Mouse (Mus musculus) intestine, postnatal 0 days (tissue): ENCODE data around the gene Crebl2. TPM values are rescaled to one million over a fixed set of nuclear protein-coding genes. Genes with fewer than 3 reads are reported as not detected.

Experiments
- ATAC-seq: fragments of 200-750 bp; cut with Nextera tagmentation; 2 replicates; pipeline ENCODE4 v1.8.0; 2017; ENCODE audit warnings: mild to moderate bottlenecking, moderate TSS enrichment, moderate library complexity
- H3K27ac ChIP-seq: fragments of 300-500 bp; sonication (generic); 2 replicates; pipeline ENCODE4 v1.5.1; 2014; ENCODE audit warnings: mild to moderate bottlenecking, low read depth, low read length, moderate library complexity
- H3K27me3 ChIP-seq: fragments of 300-500 bp; sonication (generic); replicated peaks from 2 replicates; pipeline ENCODE4 v1.6.1; 2014; ENCODE audit warnings: low read length, mixed read lengths; ENCODE audit not compliant: control insufficient read depth, insufficient read depth
- H3K36me3 ChIP-seq: fragments of 300-500 bp; sonication (generic); 2 replicates; pipeline ENCODE4 v1.6.1; 2014; ENCODE audit warnings: mild to moderate bottlenecking, moderate library complexity; ENCODE audit not compliant: control insufficient read depth, insufficient read depth
- H3K4me1 ChIP-seq: fragments of 300-500 bp; sonication (generic); replicated peaks from 2 replicates; pipeline ENCODE4 v1.6.1; 2014; ENCODE audit warnings: antibody characterized with exemption, low read length, mixed read lengths; ENCODE audit not compliant: control insufficient read depth, insufficient read depth
- H3K4me2 ChIP-seq: fragments of 300-500 bp; sonication (generic); replicated peaks from 2 replicates; pipeline ENCODE4 v1.6.1; 2014; ENCODE audit warnings: low read depth, mild to moderate bottlenecking, moderate library complexity
- H3K4me3 ChIP-seq: fragments of 300-500 bp; sonication (generic); 2 replicates; pipeline ENCODE4 v1.5.1; 2014; ENCODE audit warnings: low read depth, low read length
- H3K9ac ChIP-seq: fragments of 300-500 bp; sonication (generic); 2 replicates; pipeline ENCODE4 v1.6.1; 2014; ENCODE audit warnings: mild to moderate bottlenecking, low read depth, low read length
- H3K9me3 ChIP-seq: fragments of 300-500 bp; sonication (generic); 2 replicates; pipeline ENCODE4 v1.6.1; 2016; ENCODE audit warnings: mixed run types; ENCODE audit not compliant: control insufficient read depth
- CTCF ChIP-seq: sonication (generic); IDR thresholded peaks from 2 replicates; pipeline ENCODE4 v1.5.1; 2016; ENCODE audit warnings: low read depth, mild to moderate bottlenecking, control low read depth, antibody characterized with exemption, moderate library complexity
- WGBS: fragments of 180-500 bp; shearing (Covaris S2); extraction: QIAGEN DNeasy Blood & Tissue Kit; methylation state at CpG from one replicate; pipeline ENCODE4 v1.1.7; 2014; 5-methylcytosine and 5-hydroxymethylcytosine counted together
- polyA plus RNA-seq: library from polyadenylated mRNA; unstranded; fragments of >200 nt; fragmentation: Nextera tagmentation; extraction: Ambion mirVana; gene quantifications from 2 replicates; pipeline ENCODE4 v1.2.1, GENCODE M21; 2015

Gene Crebl2
- polyA plus RNA-seq, 1 experiment from 2014 or later, result 4.9 TPM

DNA sequence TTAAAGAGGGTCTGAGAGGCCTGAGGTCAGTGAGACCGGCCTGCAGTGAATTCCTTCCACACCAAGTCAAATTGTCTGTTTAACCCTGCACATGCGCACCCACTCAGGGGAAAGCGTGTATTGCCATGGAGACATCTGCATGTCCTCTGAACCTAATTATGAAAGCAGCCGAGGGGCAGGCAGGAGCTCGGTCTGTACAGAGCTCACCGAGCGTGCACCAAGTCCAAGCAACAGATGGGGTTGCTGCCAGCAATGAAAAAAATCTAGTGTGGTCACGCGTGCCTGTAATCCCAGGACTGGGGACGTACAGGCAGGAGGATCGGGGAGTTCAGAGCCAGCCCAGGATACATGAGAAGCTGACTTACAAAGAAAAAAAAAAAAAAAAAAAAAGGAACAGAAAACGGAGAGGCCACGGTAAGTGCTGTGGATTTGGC lies 32.7 kb downstream of the Crebl2 start:
- no peak overlapping the region for H3K27ac ChIP-seq
- WGBS, result 36% methylated on average over 13 of the region's 13 CpGs
- no peak for TF ChIP-seq CTCF

DNA sequence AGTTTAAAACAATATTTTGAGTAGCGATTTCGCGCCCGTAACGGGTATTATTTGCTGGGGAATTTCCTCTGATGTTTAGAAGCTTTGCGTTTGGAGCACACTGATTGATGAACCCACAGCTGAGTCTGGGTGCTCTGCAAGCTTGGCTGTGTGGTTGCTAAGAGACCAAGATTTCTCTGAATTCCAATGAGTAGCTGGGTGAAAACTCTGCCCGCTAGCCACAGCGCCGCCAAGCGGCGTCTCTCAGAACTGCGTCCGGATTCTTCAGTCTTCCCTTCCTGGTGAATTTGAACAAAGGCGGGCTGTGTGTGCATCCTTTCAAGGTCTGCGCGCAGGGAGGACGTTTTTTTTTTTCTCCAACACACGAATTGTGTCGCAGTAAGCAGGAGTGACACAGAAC lies 33.2 kb downstream of the Crebl2 start:
- Histone ChIP-seq H3K9ac (no peak overlapping the region), H3K27ac (no peak overlapping the region), H3K4me1 (no peaks in the 10 kb centered on the region), H3K27me3 (no peaks in the 10 kb centered on the region), H3K36me3 (peaks cover 6% of the 10 kb centered on the region), H3K9me3 (no peaks in the 10 kb centered on the region), H3K4me3 (peak overlapping the region; percentile 16; the same call in 1 of the 2 replicates), H3K4me2 (peak overlapping the region; percentile 52)
- peak; percentile 97 for TF ChIP-seq CTCF
- WGBS, result 2% methylated on average over 19 of the region's 19 CpGs
- ATAC-seq, result peak; percentile 65

More for the DNA sequence above, 32.7 kb downstream of the Crebl2 start:
- Histone ChIP-seq H3K4me3 (peak overlapping the region; percentile 16; the same call in 1 of the 2 replicates), H3K9ac (no peak overlapping the region), H3K27me3 (no peaks in the 10 kb centered on the region), H3K4me2 (peak overlapping the region; percentile 52), H3K4me1 (no peaks in the 10 kb centered on the region), H3K36me3 (peaks cover 6% of the 10 kb centered on the region), H3K9me3 (no peaks in the 10 kb centered on the region)
- ATAC-seq, result peak; percentile 14; the same call in 1 of the 2 replicates

DNA sequence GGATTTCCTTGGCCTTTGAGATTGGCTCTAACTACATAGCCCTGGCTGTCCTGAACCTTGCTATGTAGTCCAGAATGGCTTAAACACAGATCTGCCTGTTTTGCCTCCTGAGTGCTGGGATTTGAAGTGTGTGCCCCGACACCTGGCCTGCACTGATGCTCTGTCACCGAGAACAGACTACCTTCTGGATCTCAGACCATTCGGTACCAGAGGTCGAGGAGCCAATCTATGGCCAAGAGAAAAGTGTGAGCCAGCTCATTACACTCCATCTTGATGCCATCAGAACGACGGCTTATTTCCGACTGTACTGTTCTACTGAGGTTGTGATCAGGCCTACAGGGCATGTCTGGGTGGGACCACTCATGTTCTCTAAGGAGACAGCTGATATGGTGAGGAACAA lies 36.2 kb downstream of the Crebl2 start:
- Histone ChIP-seq H3K27ac (no peak overlapping the region), H3K27me3 (no peaks in the 10 kb centered on the region), H3K9me3 (no peaks in the 10 kb centered on the region), H3K4me3 (no peak overlapping the region), H3K36me3 (peaks cover 5% of the 10 kb centered on the region; the same call in 1 of the 2 replicates), H3K9ac (no peak overlapping the region), H3K4me1 (no peaks in the 10 kb centered on the region), H3K4me2 (no peak overlapping the region)
- ATAC-seq, result no peak
- 94% methylated on average over 7 of the region's 7 CpGs for WGBS
- no peak for TF ChIP-seq CTCF

DNA sequence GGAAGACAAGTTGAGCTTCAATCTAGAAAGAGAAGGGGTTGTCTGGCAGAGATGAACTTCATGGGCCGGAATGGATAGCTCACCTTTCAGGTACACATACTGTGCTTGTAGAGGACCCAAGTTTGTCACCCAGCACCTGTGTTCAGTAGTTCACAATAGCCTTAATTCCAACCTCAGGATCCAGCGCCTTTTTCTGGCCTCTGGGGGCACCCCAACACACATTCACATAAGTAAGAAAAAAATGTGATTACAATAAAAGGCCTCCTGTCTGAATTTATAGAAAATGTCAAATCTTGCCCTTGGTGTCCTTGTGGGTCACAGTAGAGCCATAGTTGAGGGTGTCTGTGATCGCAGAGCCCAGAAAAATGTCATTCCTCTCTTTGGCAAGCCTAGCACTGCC lies 37.4 kb downstream of the Crebl2 start:
- ATAC-seq, result no peak
- H3K4me2 ChIP-seq, result no peak overlapping the region
- 91% methylated on average over 3 of the region's 3 CpGs for WGBS

DNA sequence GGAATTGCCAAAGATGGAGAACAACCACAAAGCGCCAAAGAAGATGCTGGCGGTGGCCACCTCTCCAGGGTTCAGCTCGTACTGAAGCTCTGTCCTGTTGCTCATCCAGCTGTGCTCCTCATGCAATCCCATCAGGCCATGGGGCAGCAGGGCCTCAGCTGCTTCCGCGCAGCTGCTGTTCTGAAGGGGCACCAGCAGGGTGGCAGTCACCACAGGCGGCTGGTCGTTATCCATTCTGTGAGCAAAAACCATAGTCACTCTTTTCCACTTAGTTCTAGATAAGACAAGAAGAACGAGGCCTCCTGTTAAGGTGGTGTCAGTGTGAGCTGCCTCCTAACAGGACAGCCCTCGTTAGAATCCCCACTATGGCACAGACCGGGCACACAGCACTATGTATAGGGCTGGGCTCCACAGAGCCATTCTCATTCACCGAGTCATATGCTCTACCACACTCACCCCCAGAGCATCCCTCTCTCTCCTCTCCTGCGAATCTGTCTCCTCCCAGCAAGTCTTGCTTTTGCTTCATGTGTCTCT lies 40.3 kb downstream of the Crebl2 start:
- ATAC-seq, result no peak
- Histone ChIP-seq H3K36me3 (peaks cover 5% of the 10 kb centered on the region; the same call in 1 of the 2 replicates), H3K27ac (peak overlapping the region; percentile 15; the same call in 1 of the 2 replicates), H3K4me3 (no peak overlapping the region), H3K4me2 (no peak overlapping the region), H3K4me1 (no peaks in the 10 kb centered on the region), H3K9ac (no peak overlapping the region), H3K9me3 (no peaks in the 10 kb centered on the region), H3K27me3 (no peaks in the 10 kb centered on the region)
- WGBS, result 91% methylated on average over 12 of the region's 12 CpGs
- TF ChIP-seq CTCF, result no peak

More for the DNA sequence above, 37.4 kb downstream of the Crebl2 start:
- H3K9me3 ChIP-seq, result no peaks in the 10 kb centered on the region
- H3K4me3 ChIP-seq, result no peak overlapping the region
- no peaks in the 10 kb centered on the region for H3K4me1 ChIP-seq
- H3K36me3 ChIP-seq, result peaks cover 5% of the 10 kb centered on the region; the same call in 1 of the 2 replicates
- no peak overlapping the region for H3K9ac ChIP-seq
- TF ChIP-seq CTCF, result no peak
- no peaks in the 10 kb centered on the region for H3K27me3 ChIP-seq
- H3K27ac ChIP-seq, result no peak overlapping the region

DNA sequence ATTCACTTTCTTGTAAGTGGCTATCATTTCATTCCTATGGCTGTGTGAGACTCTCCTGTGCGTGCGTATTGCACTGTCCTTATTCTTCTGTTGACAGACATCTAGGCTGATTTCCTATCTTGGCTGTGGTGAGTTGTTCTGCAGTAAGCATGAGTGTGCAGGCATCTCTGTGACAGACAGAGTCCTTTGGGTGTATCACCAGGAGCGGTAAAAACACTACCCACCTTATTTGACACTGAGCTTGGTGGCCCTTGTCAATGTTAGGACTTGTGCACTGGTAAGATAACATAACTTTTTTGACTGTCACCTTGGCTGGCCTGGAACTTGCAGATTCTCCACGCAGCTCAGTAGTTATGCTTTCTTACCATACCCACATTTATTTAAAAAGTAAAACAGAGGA lies 40.9 kb downstream of the Crebl2 start:
- no peak for TF ChIP-seq CTCF
- no peak for ATAC-seq
- Histone ChIP-seq H3K27me3 (no peaks in the 10 kb centered on the region), H3K4me2 (no peak overlapping the region), H3K9me3 (no peaks in the 10 kb centered on the region), H3K9ac (no peak overlapping the region), H3K4me3 (no peak overlapping the region), H3K36me3 (peaks cover 8% of the 10 kb centered on the region; the same call in 1 of the 2 replicates), H3K4me1 (no peaks in the 10 kb centered on the region), H3K27ac (no peak overlapping the region)
- WGBS, result 94% methylated on average over 4 of the region's 4 CpGs

DNA sequence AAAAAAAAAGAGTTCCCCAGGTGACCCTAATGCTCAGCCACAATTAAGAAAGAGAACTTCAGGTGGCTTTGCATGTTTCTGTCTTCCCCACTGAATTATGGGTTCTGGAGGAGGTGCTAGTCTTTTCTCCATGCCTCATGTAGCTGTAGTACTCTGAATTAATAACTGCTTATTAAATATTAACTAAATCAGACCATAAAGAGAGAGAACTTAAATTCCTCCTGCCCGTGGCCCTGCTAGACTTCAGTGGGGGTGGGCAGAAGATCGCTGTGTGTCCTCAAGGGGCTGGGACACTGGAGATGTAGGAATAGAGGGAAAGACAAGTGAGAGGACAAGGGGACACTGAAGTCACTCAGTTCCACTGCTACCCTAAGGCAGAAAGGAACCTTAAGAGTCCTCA lies 42.3 kb downstream of the Crebl2 start:
- 43% methylated on average over 2 of the region's 2 CpGs for WGBS
- Histone ChIP-seq H3K36me3 (peaks cover 8% of the 10 kb centered on the region; the same call in 1 of the 2 replicates), H3K4me2 (no peak overlapping the region), H3K27me3 (no peaks in the 10 kb centered on the region), H3K9ac (no peak overlapping the region), H3K9me3 (no peaks in the 10 kb centered on the region), H3K4me3 (no peak overlapping the region), H3K27ac (no peak overlapping the region), H3K4me1 (no peaks in the 10 kb centered on the region)
- no peak for ATAC-seq
- no peak for TF ChIP-seq CTCF
